Mouse (Mus musculus): ENCODE results near the gene Selplg.

DNA sequence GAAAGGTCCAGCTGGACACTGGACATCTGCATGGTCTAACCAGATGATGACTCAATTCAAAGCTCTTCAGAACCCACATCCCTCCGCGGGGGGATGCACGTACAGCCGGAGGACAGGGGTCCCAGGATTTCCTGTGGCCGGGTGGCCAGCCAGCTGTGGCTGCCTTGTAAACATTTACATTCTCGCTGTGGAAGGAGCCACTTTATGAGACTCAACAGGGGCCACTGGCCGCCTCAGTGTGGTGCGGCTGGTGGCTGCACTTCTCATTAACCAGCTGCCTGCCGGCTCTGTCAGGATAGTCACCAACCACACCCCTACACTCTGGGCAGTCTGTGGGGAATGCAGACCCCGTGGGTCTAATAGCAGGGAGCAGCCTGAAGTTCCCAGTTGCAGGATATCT is 26.0 kb downstream of the Selplg start:
- TF ChIP-seq POLR2A (IDR thresholded peaks at IDR 0.05; ENCODE audit: extremely low read depth, insufficient read depth, low read length), result no peak
- TF ChIP-seq CTCF (IDR thresholded peaks at IDR 0.05; ENCODE audit: extremely low read depth, insufficient read depth, low read length), result no peak

Measured in cortical plate, adult 2 months (tissue).